Mouse (Mus musculus): ENCODE data around the gene Sec14l1. TPM values are rescaled to one million over a fixed set of nuclear protein-coding genes. Genes with fewer than 3 reads are reported as not detected.

Sec14l1 gene
- polyA plus RNA-seq, 1 experiment from 2014 or later = 48.0 TPM

GRCm38 (mm10) chr11:117091406-117091805 lies 23.6 kb upstream of the Sec14l1 start:
- 34% methylated on average over 4 of the region's 4 CpGs for WGBS
- peak overlapping the region; percentile 80 for H3K27ac ChIP-seq
- peak overlapping the region; percentile 45 for H3K4me2 ChIP-seq
- ATAC-seq (ENCODE audit: insufficient read depth, low FRiP score, low read depth) = no peak
- no peaks in the 10 kb centered on the region for H3K27me3 ChIP-seq (replicated peaks)
- H3K4me3 ChIP-seq (replicated peaks) = no peak overlapping the region
- H3K9me3 ChIP-seq = no peaks in the 10 kb centered on the region
- H3K36me3 ChIP-seq = no peaks in the 10 kb centered on the region
- H3K9ac ChIP-seq = no peak overlapping the region
- peaks cover 36% of the 10 kb centered on the region for H3K4me1 ChIP-seq

GRCm38 (mm10) chr11:117091845-117092244 lies 23.1 kb upstream of the Sec14l1 start:
- no peaks in the 10 kb centered on the region for H3K36me3 ChIP-seq
- 11% methylated on average over 22 of the region's 22 CpGs for WGBS
- no peak overlapping the region for H3K9ac ChIP-seq
- peaks cover 36% of the 10 kb centered on the region for H3K4me1 ChIP-seq
- no peak overlapping the region for H3K4me3 ChIP-seq (replicated peaks)
- peak overlapping the region; percentile 80 for H3K27ac ChIP-seq
- peak overlapping the region; percentile 45 for H3K4me2 ChIP-seq
- peak; percentile 66; the same call in 1 of the 2 replicates for ATAC-seq (ENCODE audit: insufficient read depth, low FRiP score, low read depth)
- no peaks in the 10 kb centered on the region for H3K27me3 ChIP-seq (replicated peaks)
- H3K9me3 ChIP-seq = no peaks in the 10 kb centered on the region

- Histone ChIP-seq H3K4me2 (no peak overlapping the region), H3K36me3 (no peaks in the 10 kb centered on the region), H3K4me1 (peaks cover 35% of the 10 kb centered on the region), H3K4me3 (replicated peaks) (no peak overlapping the region), H3K27ac (no peak overlapping the region), H3K9me3 (no peaks in the 10 kb centered on the region), H3K9ac (no peak overlapping the region), H3K27me3 (replicated peaks) (no peaks in the 10 kb centered on the region)
- ATAC-seq (ENCODE audit: insufficient read depth, low FRiP score, low read depth) = no peak
- WGBS = 46% methylated on average over 8 of the region's 8 CpGs
Measured at GRCm38 (mm10) chr11:117092711-117093110, 22.3 kb upstream of the Sec14l1 start.

- Histone ChIP-seq H3K36me3 (no peaks in the 10 kb centered on the region), H3K9me3 (no peaks in the 10 kb centered on the region), H3K9ac (no peak overlapping the region), H3K27me3 (replicated peaks) (no peaks in the 10 kb centered on the region), H3K4me3 (replicated peaks) (no peak overlapping the region), H3K27ac (no peak overlapping the region), H3K4me2 (no peak overlapping the region), H3K4me1 (peaks cover 32% of the 10 kb centered on the region)
- WGBS = 63% methylated on average over 5 of the region's 5 CpGs
- ATAC-seq (ENCODE audit: insufficient read depth, low FRiP score, low read depth) = no peak
Measured at GRCm38 (mm10) chr11:117093900-117094552, 20.9 kb upstream of the Sec14l1 start.

GRCm38 (mm10) chr11:117094646-117095045 lies 20.3 kb upstream of the Sec14l1 start:
- Histone ChIP-seq H3K4me3 (replicated peaks) (no peak overlapping the region), H3K4me1 (peaks cover 28% of the 10 kb centered on the region), H3K9me3 (no peaks in the 10 kb centered on the region), H3K27me3 (replicated peaks) (no peaks in the 10 kb centered on the region), H3K4me2 (no peak overlapping the region), H3K36me3 (no peaks in the 10 kb centered on the region), H3K9ac (no peak overlapping the region), H3K27ac (no peak overlapping the region)
- 85% methylated on average over 9 of the region's 9 CpGs for WGBS
- ATAC-seq (ENCODE audit: insufficient read depth, low FRiP score, low read depth) = no peak

- Histone ChIP-seq H3K27ac (0 out of 2 replicates have a peak overlapping the region, but pooled peaks have one; percentile 8), H3K27me3 (replicated peaks) (no peaks in the 10 kb centered on the region), H3K9me3 (no peaks in the 10 kb centered on the region), H3K4me3 (replicated peaks) (no peak overlapping the region), H3K4me2 (no peak overlapping the region), H3K9ac (no peak overlapping the region), H3K4me1 (peaks cover 23% of the 10 kb centered on the region), H3K36me3 (no peaks in the 10 kb centered on the region)
- no peak for ATAC-seq (ENCODE audit: insufficient read depth, low FRiP score, low read depth)
- 69% methylated on average over 9 of the region's 9 CpGs for WGBS
Measured at GRCm38 (mm10) chr11:117097021-117097420, 17.9 kb upstream of the Sec14l1 start.

- no peak overlapping the region for H3K9ac ChIP-seq
- ATAC-seq (ENCODE audit: insufficient read depth, low FRiP score, low read depth) = 0 out of 2 replicates have a peak, but pooled peaks have one; percentile 24
- peaks cover 17% of the 10 kb centered on the region for H3K4me1 ChIP-seq
- H3K27me3 ChIP-seq (replicated peaks) = no peaks in the 10 kb centered on the region
- peak overlapping the region; percentile 49; the same call in 1 of the 2 replicates for H3K27ac ChIP-seq
- H3K4me2 ChIP-seq = no peak overlapping the region
- WGBS = 31% methylated on average over 5 of the region's 5 CpGs
- no peaks in the 10 kb centered on the region for H3K9me3 ChIP-seq
- no peak overlapping the region for H3K4me3 ChIP-seq (replicated peaks)
- H3K36me3 ChIP-seq = no peaks in the 10 kb centered on the region
Measured at GRCm38 (mm10) chr11:117098155-117098554, 16.8 kb upstream of the Sec14l1 start.

GRCm38 (mm10) chr11:117098784-117099183 lies 16.2 kb upstream of the Sec14l1 start:
- 55% methylated on average over 3 of the region's 3 CpGs for WGBS

GRCm38 (mm10) chr11:117099372-117099771 lies 15.6 kb upstream of the Sec14l1 start:
- Histone ChIP-seq H3K27me3 (replicated peaks) (no peaks in the 10 kb centered on the region), H3K9ac (no peak overlapping the region), H3K4me3 (replicated peaks) (no peak overlapping the region), H3K36me3 (no peaks in the 10 kb centered on the region), H3K4me2 (no peak overlapping the region), H3K4me1 (peaks cover 21% of the 10 kb centered on the region), H3K27ac (no peak overlapping the region), H3K9me3 (no peaks in the 10 kb centered on the region)
- WGBS = 62% methylated on average over 2 of the region's 2 CpGs
- ATAC-seq (ENCODE audit: insufficient read depth, low FRiP score, low read depth) = no peak

More at GRCm38 (mm10) chr11:117098784-117099183, 16.2 kb upstream of the Sec14l1 start:
- Histone ChIP-seq H3K27me3 (replicated peaks) (no peaks in the 10 kb centered on the region), H3K4me3 (replicated peaks) (no peak overlapping the region), H3K4me2 (no peak overlapping the region), H3K4me1 (peaks cover 21% of the 10 kb centered on the region), H3K9ac (no peak overlapping the region), H3K9me3 (no peaks in the 10 kb centered on the region), H3K27ac (peak overlapping the region; percentile 49; the same call in 1 of the 2 replicates), H3K36me3 (no peaks in the 10 kb centered on the region)
- ATAC-seq (ENCODE audit: insufficient read depth, low FRiP score, low read depth) = no peak

- ATAC-seq (ENCODE audit: insufficient read depth, low FRiP score, low read depth) = peak; percentile 20; the same call in 1 of the 2 replicates
- Histone ChIP-seq H3K4me1 (peaks cover 21% of the 10 kb centered on the region), H3K27me3 (replicated peaks) (no peaks in the 10 kb centered on the region), H3K36me3 (no peaks in the 10 kb centered on the region), H3K27ac (peak overlapping the region; percentile 31), H3K4me2 (no peak overlapping the region), H3K9me3 (no peaks in the 10 kb centered on the region), H3K4me3 (replicated peaks) (no peak overlapping the region), H3K9ac (no peak overlapping the region)
- 59% methylated on average over 8 of the region's 8 CpGs for WGBS
Measured at GRCm38 (mm10) chr11:117101351-117101921, 13.5 kb upstream of the Sec14l1 start.

GRCm38 (mm10) chr11:117101925-117102717 lies 12.8 kb upstream of the Sec14l1 start:
- Histone ChIP-seq H3K4me2 (no peak overlapping the region), H3K27me3 (replicated peaks) (no peaks in the 10 kb centered on the region), H3K9me3 (no peaks in the 10 kb centered on the region), H3K4me3 (replicated peaks) (no peak overlapping the region), H3K4me1 (peaks cover 23% of the 10 kb centered on the region), H3K9ac (no peak overlapping the region), H3K36me3 (no peaks in the 10 kb centered on the region), H3K27ac (peak overlapping the region; percentile 31)
- no peak for ATAC-seq (ENCODE audit: insufficient read depth, low FRiP score, low read depth)
- 71% methylated on average over 14 of the region's 14 CpGs for WGBS

GRCm38 (mm10) chr11:117103523-117103922 lies 11.4 kb upstream of the Sec14l1 start:
- H3K4me1 ChIP-seq = peaks cover 18% of the 10 kb centered on the region
- no peak overlapping the region for H3K9ac ChIP-seq
- H3K27me3 ChIP-seq (replicated peaks) = no peaks in the 10 kb centered on the region
- no peak overlapping the region for H3K27ac ChIP-seq
- no peak overlapping the region for H3K4me2 ChIP-seq
- H3K36me3 ChIP-seq = no peaks in the 10 kb centered on the region
- 65% methylated on average over 10 of the region's 10 CpGs for WGBS
- no peaks in the 10 kb centered on the region for H3K9me3 ChIP-seq
- H3K4me3 ChIP-seq (replicated peaks) = no peak overlapping the region
- ATAC-seq (ENCODE audit: insufficient read depth, low FRiP score, low read depth) = no peak
